Mouse (Mus musculus) heart, embryonic 15.5 days (tissue): ENCODE measurements around the gene Ccdc7a. TPM values are rescaled to one million over a fixed set of nuclear protein-coding genes. Genes with fewer than 3 reads are reported as not detected.

Experiments
- ATAC-seq: fragments of 200-750 bp; cut with Nextera tagmentation; replicated peaks from 2 replicates; pipeline ENCODE4 v1.8.0; 2017; ENCODE audit warnings: low read depth, moderate TSS enrichment; ENCODE audit not compliant: insufficient number of reproducible peaks, insufficient read depth, low FRiP score
- H3K27ac ChIP-seq: fragments of 300-500 bp; sonication (generic); 2 replicates; pipeline ENCODE4 v1.5.1; 2015; ENCODE audit warnings: mild to moderate bottlenecking, inconsistent platforms
- H3K27me3 ChIP-seq: fragments of 300-500 bp; sonication (generic); 2 replicates; pipeline ENCODE4 v1.6.1; 2015; ENCODE audit warnings: inconsistent platforms
- H3K36me3 ChIP-seq: fragments of 300-500 bp; sonication (generic); 2 replicates; pipeline ENCODE4 v1.6.1; 2015; ENCODE audit warnings: mild to moderate bottlenecking, inconsistent platforms
- H3K4me1 ChIP-seq: fragments of 300-500 bp; sonication (generic); replicated peaks from 2 replicates; pipeline ENCODE4 v1.6.1; 2015; ENCODE audit warnings: inconsistent platforms
- H3K4me2 ChIP-seq: fragments of 300-500 bp; sonication (generic); 2 replicates; pipeline ENCODE4 v1.6.1; 2015; ENCODE audit warnings: inconsistent platforms, mild to moderate bottlenecking, moderate library complexity
- H3K4me3 ChIP-seq: fragments of 300-500 bp; sonication (generic); 2 replicates; pipeline ENCODE4 v1.5.1; 2015; ENCODE audit warnings: mild to moderate bottlenecking, inconsistent platforms
- H3K9ac ChIP-seq: fragments of 300-500 bp; sonication (generic); 2 replicates; pipeline ENCODE4 v1.6.1; 2015; ENCODE audit warnings: mild to moderate bottlenecking, inconsistent platforms
- H3K9me3 ChIP-seq: fragments of 300-500 bp; sonication (generic); replicated peaks from 2 replicates; pipeline ENCODE4 v1.6.1; 2016; ENCODE audit warnings: inconsistent platforms
- WGBS: fragments of 180-500 bp; shearing (Covaris S2); methylation state at CpG from one replicate; pipeline ENCODE4 v1.1.7; 2015; ENCODE audit warnings: mixed read lengths; 5-methylcytosine and 5-hydroxymethylcytosine counted together
- polyA plus RNA-seq: library from polyadenylated mRNA; unstranded; fragments of >200 nt; fragmentation: Nextera tagmentation; extraction: Ambion mirVana; gene quantifications from 2 replicates; pipeline ENCODE4 v1.2.1, GENCODE M21; 2015

Ccdc7a gene
- polyA plus RNA-seq, 1 experiment from 2014 or later = not detected

DNA sequence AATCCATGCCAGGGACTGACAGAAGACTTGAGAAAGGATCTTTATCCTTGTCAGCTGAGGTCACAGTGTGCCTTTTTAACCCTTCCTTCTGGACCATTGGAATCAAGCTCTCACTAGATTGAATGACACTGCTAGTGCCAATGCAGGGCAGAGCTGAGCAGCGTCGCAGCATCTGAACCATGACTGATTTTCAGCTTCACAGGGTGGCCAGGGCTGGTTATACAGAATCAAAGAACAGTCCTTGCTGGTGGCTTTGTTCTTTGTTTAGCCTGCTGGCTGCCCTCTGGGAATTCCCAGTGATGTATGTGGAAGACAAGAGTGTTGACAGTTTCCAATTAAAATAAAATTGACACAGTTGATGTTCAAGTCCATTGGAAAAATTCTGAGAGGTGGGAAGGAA lies 333.1 kb downstream of the Ccdc7a start:
- no peaks in the 10 kb centered on the region for H3K4me1 ChIP-seq
- ATAC-seq = no peak
- H3K27me3 ChIP-seq = no peaks in the 10 kb centered on the region
- no peaks in the 10 kb centered on the region for H3K9me3 ChIP-seq
- no peak overlapping the region for H3K27ac ChIP-seq
- peaks cover 54% of the 10 kb centered on the region for H3K36me3 ChIP-seq
- no peak overlapping the region for H3K4me2 ChIP-seq
- H3K9ac ChIP-seq = no peak overlapping the region
- 89% methylated on average over 2 of the region's 2 CpGs for WGBS
- H3K4me3 ChIP-seq = no peak overlapping the region

DNA sequence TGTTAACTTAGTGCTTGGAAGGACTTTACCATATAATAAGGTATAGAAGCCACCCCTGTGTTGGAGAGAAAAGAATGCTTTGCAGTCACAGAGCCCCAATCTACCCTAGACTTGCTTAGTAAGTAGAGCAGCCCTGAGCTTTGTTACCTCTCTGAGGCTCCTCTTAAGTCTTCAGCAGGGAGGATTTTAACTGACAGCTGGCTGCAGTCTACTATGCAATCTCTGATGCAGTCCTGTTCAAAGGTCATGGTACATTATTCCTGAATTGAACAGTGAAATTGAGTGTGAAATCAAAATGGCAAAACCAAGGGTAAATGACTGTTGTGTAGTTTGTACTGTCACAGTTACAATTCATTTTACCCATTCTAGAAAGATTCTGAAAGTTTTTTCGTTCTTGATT lies 338.1 kb downstream of the Ccdc7a start:
- Histone ChIP-seq H3K27me3 (no peaks in the 10 kb centered on the region), H3K27ac (no peak overlapping the region), H3K4me1 (no peaks in the 10 kb centered on the region), H3K9ac (no peak overlapping the region), H3K9me3 (no peaks in the 10 kb centered on the region), H3K4me2 (no peak overlapping the region), H3K4me3 (no peak overlapping the region), H3K36me3 (peaks cover 74% of the 10 kb centered on the region)
- no peak for ATAC-seq
- WGBS = 93% methylated on average over 1 of the region's 1 CpGs

DNA sequence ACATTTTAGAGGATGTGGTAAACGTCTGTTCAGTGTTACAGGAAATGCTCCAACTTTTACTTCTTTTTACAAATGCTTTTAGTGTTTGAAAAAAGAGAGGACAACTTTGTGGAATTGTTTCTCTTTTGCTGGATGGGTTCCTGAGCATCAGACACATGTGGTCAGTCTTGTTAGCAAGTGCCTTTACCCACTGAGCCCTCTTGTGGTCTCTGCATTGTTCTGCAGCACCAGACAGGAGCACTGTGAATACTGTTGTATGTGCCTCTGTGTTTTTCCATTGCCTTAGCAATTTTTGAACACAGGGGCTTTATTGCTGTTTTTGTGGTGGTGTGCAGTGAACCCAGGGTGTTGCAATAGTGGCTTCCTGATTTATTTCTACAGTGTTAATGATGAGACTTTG lies 340.5 kb downstream of the Ccdc7a start:
- Histone ChIP-seq H3K9me3 (no peaks in the 10 kb centered on the region), H3K27me3 (no peaks in the 10 kb centered on the region), H3K4me2 (no peak overlapping the region), H3K36me3 (peaks cover 68% of the 10 kb centered on the region), H3K4me3 (no peak overlapping the region), H3K9ac (no peak overlapping the region), H3K27ac (no peak overlapping the region), H3K4me1 (no peaks in the 10 kb centered on the region)
- ATAC-seq = no peak
- WGBS = 58% methylated on average over 1 of the region's 1 CpGs

DNA sequence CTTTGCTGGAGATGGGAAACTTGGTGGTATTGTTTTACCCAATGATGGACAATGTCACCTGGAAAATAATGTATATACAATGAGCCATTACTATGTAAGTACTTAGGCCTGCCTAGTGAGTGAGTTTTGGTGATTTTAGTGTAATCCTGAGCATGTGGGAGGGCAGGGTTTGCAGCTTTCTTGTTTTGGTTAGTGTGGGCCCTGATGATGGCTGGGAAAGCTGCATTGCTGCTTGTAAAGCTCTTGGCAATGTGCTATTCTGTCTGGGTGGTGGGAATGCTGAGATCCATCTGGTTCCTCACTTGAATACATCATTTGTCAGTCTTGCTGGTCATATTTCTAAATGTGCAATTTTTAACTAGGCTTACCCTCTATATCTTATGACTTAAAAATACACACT lies 349.1 kb downstream of the Ccdc7a start:
- no peak for ATAC-seq
- peaks cover 81% of the 10 kb centered on the region for H3K36me3 ChIP-seq

DNA sequence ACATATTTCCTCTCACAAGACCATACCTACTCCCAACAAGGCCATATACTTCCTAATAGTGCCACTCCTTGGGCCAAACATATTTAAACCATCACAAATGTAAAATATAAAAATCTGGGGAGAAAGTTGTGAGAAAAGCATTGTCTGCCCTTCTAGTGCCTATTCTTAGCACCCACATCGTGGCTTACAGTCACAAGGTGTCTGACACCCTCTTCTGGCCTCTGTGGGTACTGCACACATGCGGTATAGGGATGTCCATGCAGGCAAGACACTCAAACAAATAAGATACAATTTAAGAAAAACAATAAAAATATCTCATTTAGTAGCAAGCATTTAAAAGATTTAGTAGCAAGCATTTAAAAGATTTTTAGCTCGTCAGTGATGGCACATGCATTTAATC lies 356.1 kb downstream of the Ccdc7a start:
- no peak for ATAC-seq
- no peak overlapping the region for H3K9ac ChIP-seq
- no peak overlapping the region for H3K27ac ChIP-seq
- WGBS = 50% methylated on average over 3 of the region's 3 CpGs
- H3K4me1 ChIP-seq = peaks cover 5% of the 10 kb centered on the region
- peaks cover 64% of the 10 kb centered on the region for H3K36me3 ChIP-seq
- no peak overlapping the region for H3K4me2 ChIP-seq
- H3K9me3 ChIP-seq = no peaks in the 10 kb centered on the region
- no peak overlapping the region for H3K4me3 ChIP-seq
- no peaks in the 10 kb centered on the region for H3K27me3 ChIP-seq

More for the DNA sequence above, 349.1 kb downstream of the Ccdc7a start:
- no peaks in the 10 kb centered on the region for H3K27me3 ChIP-seq
- H3K27ac ChIP-seq = no peak overlapping the region
- no peaks in the 10 kb centered on the region for H3K9me3 ChIP-seq
- H3K4me2 ChIP-seq = no peak overlapping the region
- H3K4me3 ChIP-seq = no peak overlapping the region
- no peaks in the 10 kb centered on the region for H3K4me1 ChIP-seq
- H3K9ac ChIP-seq = no peak overlapping the region

DNA sequence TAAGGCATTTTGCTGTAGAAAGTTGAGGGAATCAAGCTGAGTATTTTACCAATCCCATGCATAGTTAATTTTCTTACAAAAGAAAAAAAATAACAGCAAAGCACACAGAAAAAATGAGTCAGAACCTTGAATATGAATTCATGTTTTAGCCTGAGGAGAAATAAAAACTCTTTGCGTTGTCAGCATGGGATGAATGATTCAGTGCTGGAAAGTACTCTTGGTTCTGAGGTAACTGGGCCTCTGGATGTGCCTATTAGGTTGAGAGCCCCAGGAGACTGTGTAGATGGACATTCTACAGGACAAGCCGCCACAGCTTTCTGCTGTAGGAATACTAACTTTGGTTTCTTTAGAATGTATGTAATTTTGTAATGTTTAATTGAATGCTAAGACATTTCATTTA lies 360.5 kb downstream of the Ccdc7a start:
- Histone ChIP-seq H3K4me3 (no peak overlapping the region), H3K4me1 (peaks cover 16% of the 10 kb centered on the region), H3K9me3 (no peaks in the 10 kb centered on the region), H3K27me3 (no peaks in the 10 kb centered on the region), H3K9ac (no peak overlapping the region), H3K27ac (no peak overlapping the region), H3K36me3 (peaks cover 25% of the 10 kb centered on the region), H3K4me2 (no peak overlapping the region)
- WGBS = 82% methylated on average over 2 of the region's 2 CpGs
- ATAC-seq = no peak

DNA sequence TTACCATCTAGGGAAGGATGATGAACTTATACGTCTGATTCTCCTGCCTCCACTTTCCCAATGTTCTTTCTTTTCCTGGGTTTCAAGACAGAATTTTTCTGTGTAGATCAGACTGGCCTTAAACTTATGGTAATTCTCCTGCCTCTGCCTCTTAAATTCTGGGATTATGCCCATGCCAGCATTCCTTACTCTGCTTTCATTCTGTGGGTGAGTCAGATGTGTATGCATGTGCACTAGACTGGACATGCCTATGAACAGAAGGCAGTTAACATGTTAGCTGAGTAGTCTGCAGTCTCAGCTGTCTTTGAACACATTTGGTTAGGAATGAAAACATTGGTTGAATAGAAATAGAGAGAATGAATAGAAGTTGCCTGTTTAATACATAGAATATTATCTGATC lies 360.9 kb downstream of the Ccdc7a start:
- Histone ChIP-seq H3K36me3 (peaks cover 25% of the 10 kb centered on the region), H3K27me3 (no peaks in the 10 kb centered on the region), H3K4me2 (no peak overlapping the region), H3K9ac (no peak overlapping the region), H3K4me1 (peaks cover 17% of the 10 kb centered on the region), H3K9me3 (no peaks in the 10 kb centered on the region), H3K27ac (no peak overlapping the region), H3K4me3 (no peak overlapping the region)
- WGBS = 79% methylated on average over 1 of the region's 1 CpGs
- no peak for ATAC-seq

DNA sequence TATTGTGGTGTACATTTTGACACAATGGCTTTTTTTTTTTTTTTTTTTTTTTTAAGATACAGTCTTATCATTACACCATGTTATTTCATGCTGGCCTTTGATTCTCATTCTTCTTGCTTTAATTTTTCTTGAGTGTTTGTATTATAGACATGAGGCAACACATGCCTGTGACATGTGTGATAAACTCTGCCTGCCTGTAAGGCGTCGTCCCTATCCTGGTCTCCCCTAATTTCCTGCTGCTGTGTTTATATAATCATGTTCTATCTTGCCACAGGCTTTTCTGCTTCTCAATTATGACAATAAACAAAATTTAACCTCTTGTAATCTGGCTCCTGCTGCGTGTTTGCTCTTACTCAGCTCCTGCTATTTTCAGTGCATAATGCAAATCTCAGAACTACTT lies 367.4 kb downstream of the Ccdc7a start:
- Histone ChIP-seq H3K4me2 (no peak overlapping the region), H3K36me3 (no peaks in the 10 kb centered on the region), H3K4me1 (peaks cover 33% of the 10 kb centered on the region), H3K27me3 (no peaks in the 10 kb centered on the region), H3K27ac (no peak overlapping the region), H3K4me3 (no peak overlapping the region), H3K9ac (no peak overlapping the region), H3K9me3 (no peaks in the 10 kb centered on the region)
- 61% methylated on average over 3 of the region's 3 CpGs for WGBS
- no peak for ATAC-seq

DNA sequence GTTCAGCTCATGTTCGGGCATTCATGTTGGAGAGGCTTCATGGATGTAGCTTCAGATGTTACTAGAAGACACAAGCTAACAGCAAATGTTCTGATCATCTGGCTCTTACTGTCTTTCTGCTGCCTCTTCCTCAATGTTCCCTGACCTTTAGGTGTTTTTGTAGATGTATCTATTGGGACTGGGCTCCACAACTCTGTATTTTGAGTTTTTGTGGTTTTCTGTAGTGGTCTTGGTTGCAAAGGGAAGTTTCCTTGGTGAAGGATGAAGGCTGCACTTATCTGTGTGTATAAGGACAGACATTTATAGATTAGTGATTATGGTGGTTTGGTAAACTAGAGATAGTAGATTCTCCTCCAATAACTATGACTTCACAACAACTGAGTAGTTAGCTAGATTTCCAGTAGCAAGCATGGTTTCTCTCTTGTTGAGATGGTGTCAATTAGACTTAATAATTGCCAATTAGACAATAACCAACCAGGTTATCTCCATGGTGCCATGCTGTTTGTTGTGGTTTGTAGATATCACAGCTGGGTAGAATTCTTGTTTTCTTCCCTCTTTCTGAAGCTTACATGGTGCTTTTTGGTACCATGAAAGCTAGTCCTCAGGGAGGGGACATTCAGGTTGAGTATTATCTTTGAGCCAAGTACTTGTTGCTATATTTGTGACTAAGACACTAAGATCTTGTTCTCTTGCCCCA lies 368.5 kb downstream of the Ccdc7a start:
- peaks cover 32% of the 10 kb centered on the region for H3K4me1 ChIP-seq
- no peaks in the 10 kb centered on the region for H3K9me3 ChIP-seq
- H3K9ac ChIP-seq = no peak overlapping the region
- ATAC-seq = no peak
- no peaks in the 10 kb centered on the region for H3K27me3 ChIP-seq
- no peak overlapping the region for H3K4me2 ChIP-seq
- 85% methylated on average over 1 of the region's 1 CpGs for WGBS
- H3K27ac ChIP-seq = no peak overlapping the region
- H3K36me3 ChIP-seq = no peaks in the 10 kb centered on the region
- no peak overlapping the region for H3K4me3 ChIP-seq

DNA sequence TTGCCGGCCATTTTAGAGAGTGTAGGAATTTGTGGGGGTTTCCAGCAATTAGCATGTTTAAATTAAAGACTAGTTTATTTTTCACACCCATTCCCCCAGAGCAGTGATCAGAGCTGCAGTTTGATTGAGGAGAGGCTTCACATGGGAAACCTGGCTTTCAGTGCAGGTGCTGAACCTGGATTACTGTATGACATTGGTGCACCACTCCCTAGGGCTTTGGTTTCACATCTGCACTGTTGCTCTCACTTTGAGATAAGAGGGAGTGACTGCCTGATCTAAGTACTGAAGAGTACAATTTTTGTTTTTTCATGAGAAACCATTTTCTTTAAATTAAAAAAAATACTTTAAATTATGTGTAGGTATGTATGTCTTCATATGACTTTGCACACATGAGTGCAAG lies 375.3 kb downstream of the Ccdc7a start:
- Histone ChIP-seq H3K27ac (0 out of 2 replicates have a peak overlapping the region, but pooled peaks have one; percentile 49), H3K9me3 (no peaks in the 10 kb centered on the region), H3K4me1 (peaks cover 36% of the 10 kb centered on the region), H3K36me3 (no peaks in the 10 kb centered on the region), H3K27me3 (no peaks in the 10 kb centered on the region), H3K4me2 (no peak overlapping the region), H3K4me3 (no peak overlapping the region), H3K9ac (no peak overlapping the region)
- 77% methylated on average over 1 of the region's 1 CpGs for WGBS
- ATAC-seq = no peak

DNA sequence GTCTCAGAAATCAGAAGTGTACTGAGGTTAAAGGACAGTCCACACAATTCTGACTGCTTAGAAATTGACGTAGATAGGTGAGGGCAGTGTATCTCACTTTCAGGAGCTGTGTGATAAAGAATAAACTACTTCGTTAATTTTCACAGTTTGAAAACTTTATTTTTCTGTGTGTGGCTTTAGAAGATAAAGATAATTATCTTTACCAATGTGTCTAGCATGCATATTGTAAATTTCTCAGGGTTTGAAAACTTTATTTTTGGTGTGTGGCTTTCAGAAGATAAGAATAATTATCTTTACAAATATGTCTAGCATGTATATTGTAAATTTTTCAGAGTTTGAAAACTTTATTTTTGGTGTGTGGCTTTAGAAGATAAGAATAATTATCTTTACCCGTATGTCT lies 376.6 kb downstream of the Ccdc7a start:
- Histone ChIP-seq H3K36me3 (no peaks in the 10 kb centered on the region), H3K27ac (no peak overlapping the region), H3K4me3 (no peak overlapping the region), H3K4me1 (peaks cover 29% of the 10 kb centered on the region), H3K9ac (no peak overlapping the region), H3K9me3 (no peaks in the 10 kb centered on the region), H3K27me3 (no peaks in the 10 kb centered on the region), H3K4me2 (no peak overlapping the region)
- 48% methylated on average over 3 of the region's 3 CpGs for WGBS
- no peak for ATAC-seq

DNA sequence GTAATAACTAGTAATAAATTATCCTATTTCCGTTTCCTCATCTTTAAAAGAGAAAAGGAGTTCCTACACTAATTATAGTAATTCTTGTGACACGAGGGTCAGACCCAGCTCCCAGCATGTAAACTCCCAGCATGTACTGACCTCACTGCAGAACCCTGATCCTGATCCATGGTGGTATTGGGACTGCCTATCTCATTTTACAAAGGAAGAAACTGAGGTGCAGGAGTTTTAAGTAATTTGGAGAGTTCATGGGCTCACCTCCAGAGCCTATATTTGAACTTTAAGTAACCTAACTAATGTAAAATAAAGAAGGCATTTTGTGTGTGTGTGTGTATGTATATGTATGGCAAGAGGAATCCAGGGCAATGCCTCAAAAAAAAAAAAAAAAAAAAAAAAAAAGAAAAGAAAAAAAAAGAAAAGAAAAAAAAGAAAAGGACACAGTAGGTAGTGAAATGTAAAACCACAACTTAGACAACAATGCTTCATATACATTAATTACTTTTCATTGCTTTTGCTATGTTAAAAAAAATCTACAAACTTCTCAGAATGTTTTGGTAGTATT lies 378.8 kb downstream of the Ccdc7a start:
- Histone ChIP-seq H3K9me3 (no peaks in the 10 kb centered on the region), H3K9ac (peak overlapping the region; percentile 100)
- WGBS = 0% methylated on average over 2 of the region's 2 CpGs

More for the DNA sequence above, 378.8 kb downstream of the Ccdc7a start:
- peak overlapping the region; percentile 97 for H3K4me3 ChIP-seq
- peaks cover 24% of the 10 kb centered on the region for H3K4me1 ChIP-seq
- H3K4me2 ChIP-seq = peak overlapping the region; percentile 75
- peak overlapping the region; percentile 100 for H3K27ac ChIP-seq
- H3K27me3 ChIP-seq = no peaks in the 10 kb centered on the region
- ATAC-seq = no peak
- no peaks in the 10 kb centered on the region for H3K36me3 ChIP-seq
